Mouse (Mus musculus): Measurements from ENCODE around the gene Habp4. TPM values are rescaled to one million over a fixed set of nuclear protein-coding genes. Genes with fewer than 3 reads are reported as not detected.

Habp4 gene
- total RNA-seq, 2 experiments from 2014 or later = 27.3 to 30.9 TPM

DNA sequence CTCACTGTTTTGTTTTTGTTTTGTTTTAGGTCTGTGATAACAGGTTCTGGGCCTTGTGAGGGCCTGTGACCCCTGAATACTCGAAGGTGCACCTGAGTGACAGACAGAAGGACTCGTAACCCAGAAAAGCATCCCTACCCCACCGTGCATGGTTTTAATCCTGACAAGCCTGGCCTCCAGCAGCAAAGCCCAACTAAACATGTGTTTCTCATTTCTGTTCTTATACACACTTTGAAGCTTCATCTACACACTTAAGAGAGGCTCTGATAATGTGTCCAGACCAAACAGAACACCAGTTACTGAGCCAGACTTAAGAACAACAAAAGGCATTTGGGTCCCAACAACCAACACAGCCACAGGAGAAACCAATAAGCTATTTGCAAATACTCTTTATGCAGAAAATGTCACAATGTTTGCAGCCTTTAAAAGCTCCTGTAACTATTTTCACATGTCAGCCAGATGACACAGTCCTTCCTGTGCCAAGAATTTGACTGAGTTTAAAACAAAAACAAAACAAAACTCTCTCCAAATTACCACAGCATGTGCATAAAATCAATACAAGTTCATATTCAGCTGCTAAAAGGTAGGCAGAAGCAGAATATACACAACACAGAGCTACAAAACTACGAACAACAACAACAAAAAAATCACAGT, 73.6 kb downstream of the Habp4 start:
- no peak for DNase-seq (ENCODE audit: low spot score in 2 of 2)

DNA sequence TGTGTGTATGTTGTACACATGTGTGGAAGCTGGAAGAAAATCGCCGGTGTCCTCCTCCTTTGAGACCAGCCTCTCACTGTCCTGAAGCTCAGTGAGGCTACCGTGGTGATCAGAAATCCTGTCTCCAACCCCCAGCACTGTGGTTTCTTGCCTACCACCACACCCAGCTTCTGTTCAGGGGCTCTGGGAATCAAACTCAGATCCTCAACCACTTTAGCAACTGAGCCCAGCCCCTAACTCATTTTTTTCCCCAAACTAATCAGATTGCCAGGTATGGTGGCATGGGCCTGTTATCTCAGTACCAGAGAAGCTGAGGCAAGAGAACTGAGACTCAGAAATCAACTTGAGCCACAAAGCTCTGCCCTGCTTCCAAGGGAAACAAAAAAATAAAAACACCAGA, 74.2 kb downstream of the Habp4 start:
- DNase-seq (ENCODE audit: low spot score in 2 of 2) = no peak

Other genes starting within 250 kb of the Habp4 start
- gene Hsd17b3, start 72.6 kb upstream of the Habp4 start, total RNA-seq (2021) = not detected
- 1 to 10 TPM; 3.1 to 3.3 TPM for gene Slc35d2, start 32.5 kb upstream of the Habp4 start, total RNA-seq (2021)
- 10 to 100 TPM; 15.8 to 17.8 TPM for gene Zfp367, start 8.6 kb upstream of the Habp4 start, total RNA-seq (2021)
- gene Cdc14b, start 113.5 kb downstream of the Habp4 start, total RNA-seq (2021) = 1 to 10 TPM; 7.5 to 8.7 TPM
- 10 to 100 TPM; 36.5 to 41.9 TPM for gene Aaed1, start 150.9 kb downstream of the Habp4 start, total RNA-seq (2021)
- 100 to 1,000 TPM; 179 to 189 TPM for gene Ctsl, start 209.1 kb downstream of the Habp4 start, total RNA-seq (2021)